ENCODE assay signal across 8 mouse cellular contexts in genomic region chr12:105727964-105728363, GRCm38 (mm10). TPM values are rescaled to one million over a fixed set of nuclear protein-coding genes. Genes with fewer than 3 reads are reported as not detected.
DNase-seq lines count a peak whose midpoint lies in the region; ATAC-seq and TF ChIP-seq lines count a peak whose summit lies in the region.

No protein-coding gene starts in this region.

- TF ChIP-seq RAD21 in MEL (IDR thresholded peaks at IDR 0.05; ENCODE audit: low read depth, low read length): peak; percentile 76

- no peak overlapping the region for H3K4me2 ChIP-seq in hindbrain, embryonic 14.5 days (replicated peaks)
- H3K4me2 ChIP-seq in hindbrain, embryonic 12.5 days (replicated peaks): no peak overlapping the region
- H3K4me2 ChIP-seq in liver, postnatal 0 days (ENCODE audit: low read depth, low read length): no peak overlapping the region

- H3K79me2 ChIP-seq in MEL (ENCODE audit: control insufficient read depth, insufficient read depth, low read length, poor library complexity): no peaks in the 10 kb centered on the region

- peak; percentile 80 for DNase-seq in hindbrain, embryonic 14.5 days (ENCODE audit: low spot score)
- DNase-seq in 416B (ENCODE audit: low read depth) (peak; percentile 55), MEL (ENCODE audit: low read depth, low spot score) (peak; percentile 86)
- peak; percentile 28 for DNase-seq in embryo, embryonic 9.5 days (ENCODE audit: extremely low spot score)
- DNase-seq in liver, postnatal 0 days: peak; percentile 52
- DNase-seq in heart, adult 9 months (ENCODE audit: low spot score in 2 of 2): no peak

- H3K27ac ChIP-seq in hindbrain, embryonic 14.5 days: no peak overlapping the region
- H3K27ac ChIP-seq in hindbrain, embryonic 12.5 days: no peak overlapping the region
- peak overlapping the region; percentile 89 for H3K27ac ChIP-seq in MEL (ENCODE audit: control insufficient read depth, low read depth, low read length)
- no peak overlapping the region for H3K27ac ChIP-seq in liver, postnatal 0 days (ENCODE audit: low read depth)

- TF ChIP-seq POLR2A in MEL (IDR thresholded peaks at IDR 0.05; ENCODE audit: control insufficient read depth in 1 of 2, insufficient read depth in 1 of 2, low read depth in 1 of 2, low read length in 2 of 2, poor library complexity in 1 of 2): no peak

- H3K4me3 ChIP-seq in hindbrain, embryonic 14.5 days (replicated peaks; ENCODE audit: low read length): no peak overlapping the region
- no peak overlapping the region for H3K4me3 ChIP-seq in hindbrain, embryonic 12.5 days
- peak overlapping the region in 1 of 2 experiments; percentile 1; a peak in 1 of 4 replicates for H3K4me3 ChIP-seq in MEL (ENCODE audit: control insufficient read depth in 1 of 2, insufficient read depth in 1 of 2, low read depth in 2 of 2, low read length in 2 of 2)
- H3K4me3 ChIP-seq in liver, postnatal 0 days (ENCODE audit: low read depth, low read length): no peak overlapping the region

- H3K4me1 ChIP-seq in hindbrain, embryonic 14.5 days (replicated peaks; ENCODE audit: control insufficient read depth, insufficient read depth, low read length): no peaks in the 10 kb centered on the region
- H3K4me1 ChIP-seq in hindbrain, embryonic 12.5 days: no peaks in the 10 kb centered on the region
- H3K4me1 ChIP-seq in MEL (ENCODE audit: control insufficient read depth in 1 of 2, insufficient read depth in 2 of 2, low read length in 2 of 2): peaks cover 35 to 52% of the 10 kb centered on the region in 2 experiments
- peaks cover 6% of the 10 kb centered on the region for H3K4me1 ChIP-seq in liver, postnatal 0 days (ENCODE audit: insufficient read depth)

- H3K9ac ChIP-seq in hindbrain, embryonic 14.5 days: no peak overlapping the region
- no peak overlapping the region for H3K9ac ChIP-seq in hindbrain, embryonic 12.5 days
- H3K9ac ChIP-seq in MEL (ENCODE audit: control insufficient read depth, low read depth, low read length, poor library complexity, severe bottlenecking): peak overlapping the region; percentile 44
- no peak overlapping the region for H3K9ac ChIP-seq in liver, postnatal 0 days (replicated peaks)

- 28% methylated on average over 8 of the region's 8 CpGs for WGBS in hindbrain, embryonic 14.5 days
- WGBS in hindbrain, embryonic 12.5 days: 30% methylated on average over 8 of the region's 8 CpGs
- WGBS in liver, postnatal 0 days (ENCODE audit: insufficient replicate concordance): 26% methylated on average over 8 of the region's 8 CpGs

- peak; percentile 36 to 76 (median 74) for TF ChIP-seq CTCF in MEL (IDR thresholded peaks at IDR 0.05 in 2 of 3, conservative IDR thresholded peaks at IDR 0.05 in 1 of 3; ENCODE audit: control insufficient read depth in 1 of 3, insufficient read depth in 1 of 3, low read depth in 2 of 3, low read length in 3 of 3, poor library complexity in 1 of 3, severe bottlenecking in 1 of 3)
- peak; percentile 80 for TF ChIP-seq CTCF in liver, postnatal 0 days (IDR thresholded peaks at IDR 0.05; ENCODE audit: low read depth)

- peak in 1 of 2 experiments; percentile 58; a peak in 2 of 4 replicates for TF ChIP-seq EP300 in MEL (IDR thresholded peaks at IDR 0.05; ENCODE audit: low read depth in 1 of 2, low read length in 2 of 2)
- TF ChIP-seq EP300 in liver, postnatal 0 days (IDR thresholded peaks at IDR 0.05; ENCODE audit: low read depth): no peak

- ATAC-seq in hindbrain, embryonic 14.5 days (ENCODE audit: low FRiP score): no peak
- no peak for ATAC-seq in hindbrain, embryonic 12.5 days (ENCODE audit: low FRiP score)
- ATAC-seq in liver, postnatal 0 days: no peak
- no peak for ATAC-seq in inflammation-experienced regulatory T-cells, adult 6 months

- no peaks in the 10 kb centered on the region for H3K27me3 ChIP-seq in hindbrain, embryonic 14.5 days (ENCODE audit: control insufficient read depth, insufficient read depth, low read length)
- no peaks in the 10 kb centered on the region for H3K27me3 ChIP-seq in hindbrain, embryonic 12.5 days
- no peaks in the 10 kb centered on the region for H3K27me3 ChIP-seq in MEL (ENCODE audit: control insufficient read depth in 1 of 2, insufficient read depth in 2 of 2, low read length in 2 of 2)
- H3K27me3 ChIP-seq in liver, postnatal 0 days (ENCODE audit: insufficient read depth, low read length): no peaks in the 10 kb centered on the region

- no peaks in the 10 kb centered on the region for H3K9me3 ChIP-seq in hindbrain, embryonic 14.5 days (ENCODE audit: control insufficient read depth, low read length)
- no peaks in the 10 kb centered on the region for H3K9me3 ChIP-seq in hindbrain, embryonic 12.5 days (replicated peaks)
- H3K9me3 ChIP-seq in MEL (replicated peaks; ENCODE audit: insufficient read depth, low read length): no peaks in the 10 kb centered on the region
- no peaks in the 10 kb centered on the region for H3K9me3 ChIP-seq in liver, postnatal 0 days (ENCODE audit: low read length)

- no peaks in the 10 kb centered on the region for H3K36me3 ChIP-seq in hindbrain, embryonic 14.5 days (replicated peaks; ENCODE audit: control insufficient read depth, insufficient read depth)
- H3K36me3 ChIP-seq in hindbrain, embryonic 12.5 days: no peaks in the 10 kb centered on the region
- H3K36me3 ChIP-seq in MEL (ENCODE audit: control insufficient read depth in 1 of 2, insufficient read depth in 2 of 2, low read length in 2 of 2): peaks cover 0 to 48% of the 10 kb centered on the region in 2 experiments; a peak in 2 of 4 replicates
- H3K36me3 ChIP-seq in liver, postnatal 0 days (replicated peaks; ENCODE audit: insufficient read depth, low read length): no peaks in the 10 kb centered on the region

TF ChIP-seq in MEL, 35 proteins besides CTCF, POLR2A, EP300 and RAD21 (continues in another document):
- TF ChIP-seq USF1 (IDR thresholded peaks at IDR 0.05; ENCODE audit: low read depth, low read length) (no peak), POLR2AphosphoS2 (IDR thresholded peaks at IDR 0.05; ENCODE audit: low read length) (no peak), MAFK (IDR thresholded peaks at IDR 0.05; ENCODE audit: borderline replicate concordance, low read depth, low read length) (no peak), NELFE (IDR thresholded peaks at IDR 0.05; ENCODE audit: low read depth, low read length) (no peak), SIN3A (IDR thresholded peaks at IDR 0.05; ENCODE audit: low read length) (peak; percentile 66; the same call in 1 of the 2 replicates), SMC3 (IDR thresholded peaks at IDR 0.05; ENCODE audit: low read depth, low read length) (peak; percentile 58), ZKSCAN1 (IDR thresholded peaks at IDR 0.05; ENCODE audit: low read depth, low read length) (peak; percentile 85), TCF12 (IDR thresholded peaks at IDR 0.05; ENCODE audit: low read depth, low read length) (0 out of 2 replicates have a peak, but pooled peaks have one; percentile 17), E2F4 (IDR thresholded peaks at IDR 0.05; ENCODE audit: borderline replicate concordance, low read depth, low read length) (no peak), UBTF (IDR thresholded peaks at IDR 0.05; ENCODE audit: borderline replicate concordance, insufficient read depth, low read depth, low read length) (no peak), USF2 (IDR thresholded peaks at IDR 0.05; ENCODE audit: borderline replicate concordance in 1 of 2, insufficient read depth in 1 of 2, low read depth in 1 of 2, low read length in 2 of 2) (no peak), MYC (IDR thresholded peaks at IDR 0.05; ENCODE audit: low read depth, low read length) (no peak)

RNA-seq across cellular contexts. Expression of gene Ak7, which starts 22.2 kb away (rescaled TPM):
- 1.2 and 1.9 TPM in 2 replicates for polyA plus RNA-seq in hindbrain, embryonic 14.5 days (2014; fragmentation: Nextera tagmentation; extraction: Ambion mirVana)
- polyA plus RNA-seq in hindbrain, embryonic 12.5 days (2016; fragmentation: Nextera tagmentation; extraction: Ambion mirVana): 2.5 and 3.3 TPM in 2 replicates
- 0.13 and 0.31 TPM in 2 replicates for total RNA-seq in MEL (2012; rRNA removed)
- under 1 TPM in 1 of 2 experiments, not detected in 1; 0.36 TPM for polyA plus RNA-seq in MEL (2012; ENCODE audit: insufficient read depth in 1 of 2, insufficient read length in 2 of 2, low read depth in 1 of 2, low replicate concordance in 2 of 2, missing spikeins in 1 of 2)
- 0.18 and 0.21 TPM in 2 replicates for polyA plus RNA-seq in liver, postnatal 0 days (2015; fragmentation: Nextera tagmentation; extraction: Ambion mirVana)
- polyA plus RNA-seq in inflammation-experienced regulatory T-cells, adult 6 months (2017; shearing (Covaris generic)): under 1 TPM; 0.28 to 0.38 (median 0.36) TPM

RNA-seq across cellular contexts. Expression of gene Atg2b, which starts 43.0 kb away (rescaled TPM):
- 18.2 and 18.4 TPM in 2 replicates for polyA plus RNA-seq in hindbrain, embryonic 14.5 days (2014; fragmentation: Nextera tagmentation; extraction: Ambion mirVana)
- polyA plus RNA-seq in hindbrain, embryonic 12.5 days (2016; fragmentation: Nextera tagmentation; extraction: Ambion mirVana): 19.3 TPM in 2 replicates
- 28.3 and 31.3 TPM in 2 replicates for total RNA-seq in MEL (2012; rRNA removed)
- 10 to 100 TPM in 1 of 2 experiments, not detected in 1; 35.9 TPM for polyA plus RNA-seq in MEL (2012; ENCODE audit: insufficient read depth in 1 of 2, insufficient read length in 2 of 2, low read depth in 1 of 2, low replicate concordance in 2 of 2, missing spikeins in 1 of 2)
- 3.9 and 4.0 TPM in 2 replicates for polyA plus RNA-seq in liver, postnatal 0 days (2015; fragmentation: Nextera tagmentation; extraction: Ambion mirVana)
- 10 to 100 TPM in 2 of 3 experiments, 1 to 10 TPM in 1; 5.4 to 17.8 (median 13.3) TPM for polyA plus RNA-seq in inflammation-experienced regulatory T-cells, adult 6 months (2017; shearing (Covaris generic))

RNA-seq across cellular contexts. Expression of gene Gskip, which starts 43.3 kb away (rescaled TPM):
- 28.3 and 30.1 TPM in 2 replicates for polyA plus RNA-seq in hindbrain, embryonic 14.5 days (2014; fragmentation: Nextera tagmentation; extraction: Ambion mirVana)
- polyA plus RNA-seq in hindbrain, embryonic 12.5 days (2016; fragmentation: Nextera tagmentation; extraction: Ambion mirVana): 33.6 and 34.5 TPM in 2 replicates
- total RNA-seq in MEL (2012; rRNA removed): 12.0 and 12.6 TPM in 2 replicates
- 10 to 100 TPM in 1 of 2 experiments, not detected in 1; 13.9 TPM for polyA plus RNA-seq in MEL (2012; ENCODE audit: insufficient read depth in 1 of 2, insufficient read length in 2 of 2, low read depth in 1 of 2, low replicate concordance in 2 of 2, missing spikeins in 1 of 2)
- polyA plus RNA-seq in liver, postnatal 0 days (2015; fragmentation: Nextera tagmentation; extraction: Ambion mirVana): 12.1 and 16.3 TPM in 2 replicates
- polyA plus RNA-seq in inflammation-experienced regulatory T-cells, adult 6 months (2017; shearing (Covaris generic)): 10 to 100 TPM; 44.9 to 53.1 (median 50.1) TPM

RNA-seq across cellular contexts. Expression of gene Papola, which starts 56.5 kb away (rescaled TPM):
- 129 and 140 TPM in 2 replicates for polyA plus RNA-seq in hindbrain, embryonic 14.5 days (2014; fragmentation: Nextera tagmentation; extraction: Ambion mirVana)
- polyA plus RNA-seq in hindbrain, embryonic 12.5 days (2016; fragmentation: Nextera tagmentation; extraction: Ambion mirVana): 278 and 308 TPM in 2 replicates
- 144 and 162 TPM in 2 replicates for total RNA-seq in MEL (2012; rRNA removed)
- 100 to 1,000 TPM; 193 to 329 TPM for polyA plus RNA-seq in MEL (2012; ENCODE audit: insufficient read depth in 1 of 2, insufficient read length in 2 of 2, low read depth in 1 of 2, low replicate concordance in 2 of 2, missing spikeins in 1 of 2)
- 66.7 and 70.7 TPM in 2 replicates for polyA plus RNA-seq in liver, postnatal 0 days (2015; fragmentation: Nextera tagmentation; extraction: Ambion mirVana)
- polyA plus RNA-seq in inflammation-experienced regulatory T-cells, adult 6 months (2017; shearing (Covaris generic)): 100 to 1,000 TPM in 2 of 3 experiments, 10 to 100 TPM in 1; 98.1 to 132 (median 105) TPM

Comparison
In these comparisons a context has a peak if more than half of its experiments do, and no peak if none do; other contexts are left out.
1. DNase-seq: peak in hindbrain, embryonic 14.5 days (single experiment), 416B (single experiment), MEL (single experiment), embryo, embryonic 9.5 days (single experiment) and liver, postnatal 0 days (single experiment); none in heart, adult 9 months (0 of 2).